Comparison of ENCODE assay signal across 24 mouse cellular contexts in the genomic region with DNA sequence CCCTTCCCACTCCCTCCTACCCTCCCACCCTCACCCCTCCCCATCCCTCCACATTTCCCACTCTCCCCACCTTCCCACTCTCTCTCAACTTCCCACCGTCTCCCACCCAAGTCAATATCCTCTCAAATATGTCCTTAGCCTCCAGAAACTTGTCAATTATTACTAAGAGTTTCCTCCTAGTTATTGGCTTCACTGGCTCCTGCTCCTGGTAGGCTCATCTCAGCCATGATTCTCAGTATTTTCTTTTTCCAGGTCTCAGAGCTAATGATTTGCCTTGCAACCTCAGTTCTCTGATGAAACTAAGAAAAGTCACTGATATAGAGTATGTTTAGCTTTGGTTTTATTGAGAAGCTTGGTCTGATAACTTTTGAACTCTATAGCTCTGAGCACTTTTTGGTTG.
A peak's percentile ranks its signal among the peaks of the same experiment; 100 is the strongest.
DNase-seq lines count a peak whose midpoint lies in the region; ATAC-seq and TF ChIP-seq lines count a peak whose summit lies in the region.
"Had no signal": no experiment of that assay in that cellular context is flagged by ENCODE, and none has a peak within 500 bp of the region (broad histone marks: within the 10 kb centered on the region; RNA-seq: fewer than 3 reads in every experiment).

No protein-coding gene starts in this region.

- DNase-seq in kidney, adult 2 months, result peak; percentile 62
- no peak for DNase-seq in kidney, postnatal 25 days
- DNase-seq in kidney, adult 11 months, result no peak
- DNase-seq in kidney, postnatal 0 days (ENCODE audit: low spot score), result peak; percentile 8
- DNase-seq in kidney, adult 18-20 months, result no peak
- DNase-seq: adrenal gland, adult 8-10 months; adrenal gland, postnatal 14 days; adrenal gland, postnatal 36 days; B cell, adult 2 months; cerebellum, adult 11-12 months; cerebellum, adult 2 months; cerebellum, adult 9-10 months; cerebellum, postnatal 10 days; cerebellum, postnatal 25 days had no signal

- H3K4me3 ChIP-seq in kidney, adult 2 months (ENCODE audit: insufficient read depth, low read depth, low read length), result no peak overlapping the region
- no peak overlapping the region for H3K4me3 ChIP-seq in kidney, embryonic 15.5 days (replicated peaks)
- H3K4me3 ChIP-seq in kidney, postnatal 0 days (replicated peaks; ENCODE audit: low read depth, low read length), result no peak overlapping the region
- H3K4me3 ChIP-seq: embryonic facial prominence, embryonic 10.5 days; embryonic facial prominence, embryonic 12.5 days; forebrain, embryonic 13.5 days; forebrain, embryonic 15.5 days had no signal

- H3K27ac ChIP-seq in kidney, adult 2 months (ENCODE audit: insufficient read depth, low read depth, low read length), result peak overlapping the region; percentile 68; the same call in 1 of the 2 replicates
- H3K27ac ChIP-seq in kidney, embryonic 15.5 days, result no peak overlapping the region
- H3K27ac ChIP-seq in kidney, postnatal 0 days, result no peak overlapping the region
- H3K27ac ChIP-seq: embryonic facial prominence, embryonic 10.5 days; embryonic facial prominence, embryonic 12.5 days; forebrain, embryonic 13.5 days; forebrain, embryonic 15.5 days had no signal

- 0 out of 2 replicates have a peak, but pooled peaks cover 3% of the 10 kb centered on the region for H3K4me1 ChIP-seq in kidney, adult 2 months (ENCODE audit: control insufficient read depth, insufficient read depth, low read length)
- no peaks in the 10 kb centered on the region for H3K4me1 ChIP-seq in kidney, embryonic 15.5 days
- H3K4me1 ChIP-seq in kidney, postnatal 0 days (replicated peaks; ENCODE audit: insufficient read depth, low read length), result no peaks in the 10 kb centered on the region
- H3K4me1 ChIP-seq: embryonic facial prominence, embryonic 10.5 days; embryonic facial prominence, embryonic 12.5 days; forebrain, embryonic 13.5 days; forebrain, embryonic 15.5 days had no signal

- no peak for TF ChIP-seq POLR2A in kidney, adult 2 months (IDR thresholded peaks at IDR 0.05; ENCODE audit: low read depth, low read length)

- ATAC-seq in kidney, embryonic 15.5 days (replicated peaks; ENCODE audit: low FRiP score), result peak; percentile 22; the same call in 1 of the 2 replicates
- ATAC-seq in kidney, postnatal 0 days (replicated peaks; ENCODE audit: low FRiP score, low read depth), result peak; percentile 10; the same call in 1 of the 2 replicates
- ATAC-seq: activated CD4-positive, CD25-positive, alpha-beta regulatory T cell, adult 4 months; CD4-positive, CD25-positive, alpha-beta regulatory T cell, adult 4 months; forebrain, embryonic 13.5 days; forebrain, embryonic 15.5 days; Patski had no signal

- no peak overlapping the region for H3K4me2 ChIP-seq in kidney, embryonic 15.5 days
- no peak overlapping the region for H3K4me2 ChIP-seq in kidney, postnatal 0 days (ENCODE audit: low read length)
- H3K4me2 ChIP-seq: embryonic facial prominence, embryonic 12.5 days; forebrain, embryonic 13.5 days; forebrain, embryonic 15.5 days had no signal

- no peaks in the 10 kb centered on the region for H3K36me3 ChIP-seq in kidney, adult 2 months (ENCODE audit: control insufficient read depth, insufficient read depth, low read length)
- no peaks in the 10 kb centered on the region for H3K36me3 ChIP-seq in kidney, embryonic 15.5 days
- no peaks in the 10 kb centered on the region for H3K36me3 ChIP-seq in kidney, postnatal 0 days (ENCODE audit: insufficient read depth, low read length)
- H3K36me3 ChIP-seq: embryonic facial prominence, embryonic 10.5 days; embryonic facial prominence, embryonic 12.5 days; forebrain, embryonic 15.5 days; G1E had no signal

- TF ChIP-seq CTCF in kidney, adult 2 months (conservative IDR thresholded peaks at IDR 0.05; ENCODE audit: insufficient read depth, insufficient read length, low read depth, low read length), result no peak
- TF ChIP-seq CTCF in kidney, postnatal 0 days (IDR thresholded peaks at IDR 0.05; ENCODE audit: low read depth), result no peak

- 29% methylated on average over 1 of the region's 1 CpGs for WGBS in kidney, adult 2 months
- WGBS in kidney, embryonic 15.5 days, result 63% methylated on average over 1 of the region's 1 CpGs
- 52% methylated on average over 1 of the region's 1 CpGs for WGBS in kidney, postnatal 0 days

- no peaks in the 10 kb centered on the region for H3K9me3 ChIP-seq in kidney, embryonic 15.5 days (replicated peaks)
- no peaks in the 10 kb centered on the region for H3K9me3 ChIP-seq in kidney, postnatal 0 days (replicated peaks; ENCODE audit: low read length)
- H3K9me3 ChIP-seq: embryonic facial prominence, embryonic 10.5 days; embryonic facial prominence, embryonic 12.5 days; forebrain, embryonic 13.5 days; forebrain, embryonic 15.5 days had no signal

- H3K9ac ChIP-seq in kidney, embryonic 15.5 days, result no peak overlapping the region
- H3K9ac ChIP-seq in kidney, postnatal 0 days (ENCODE audit: low read depth, low read length), result no peak overlapping the region
- H3K9ac ChIP-seq: embryonic facial prominence, embryonic 12.5 days; forebrain, embryonic 13.5 days; forebrain, embryonic 15.5 days had no signal

- H3K27me3 ChIP-seq in kidney, adult 2 months (replicated peaks; ENCODE audit: control insufficient read depth, insufficient read depth, low read length), result no peaks in the 10 kb centered on the region
- no peaks in the 10 kb centered on the region for H3K27me3 ChIP-seq in kidney, embryonic 15.5 days
- no peaks in the 10 kb centered on the region for H3K27me3 ChIP-seq in kidney, postnatal 0 days (ENCODE audit: insufficient read depth, low read length)
- H3K27me3 ChIP-seq: CH12.LX; embryonic facial prominence, embryonic 12.5 days; forebrain, embryonic 13.5 days; forebrain, embryonic 15.5 days had no signal

Comparison
In these comparisons a context has a peak if more than half of its experiments do, and no peak if none do; other contexts are left out.
1. DNase-seq: peak in kidney, adult 2 months (single experiment) and kidney, postnatal 0 days (single experiment); none in kidney, postnatal 25 days (0 of 2), kidney, adult 11 months (single experiment) and kidney, adult 18-20 months (single experiment).